Mouse (Mus musculus) gastrocnemius, adult 18-20 months (tissue): ENCODE data around the gene Mcoln1. TPM values are rescaled to one million over a fixed set of nuclear protein-coding genes. Genes with fewer than 3 reads are reported as not detected.
A peak's percentile ranks its signal among the peaks of the same experiment; 100 is the strongest.

Experiments
- DNase-seq: peaks from one replicate; pipeline ENCODE4 v3.0.0; 2021; ENCODE audit warnings: low spot score
- total RNA-seq, 2 experiments: library from RNA; stranded (reverse); gene quantifications; 2 replicates each; pipeline ENCODE4 v1.2.3; 2021

Mcoln1 gene
- total RNA-seq, 2 experiments from 2014 or later: 21.5 to 22.5 TPM

DNA sequence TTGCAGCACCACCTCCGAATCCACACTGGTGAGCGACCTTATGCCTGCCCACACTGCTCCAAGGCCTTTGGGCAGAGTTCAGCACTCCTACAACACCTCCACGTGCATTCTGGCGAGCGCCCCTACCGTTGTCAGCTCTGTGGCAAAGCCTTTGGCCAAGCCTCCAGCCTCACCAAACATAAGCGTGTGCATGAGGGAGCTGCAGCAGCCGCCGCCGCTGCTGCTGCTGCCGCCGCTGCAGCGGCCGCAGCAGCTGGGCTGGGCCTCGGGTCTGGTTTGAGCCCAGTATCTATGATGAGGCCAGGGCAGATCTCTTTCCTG is 3.9 kb upstream of the Mcoln1 start:
- DNase-seq: no peak

DNA sequence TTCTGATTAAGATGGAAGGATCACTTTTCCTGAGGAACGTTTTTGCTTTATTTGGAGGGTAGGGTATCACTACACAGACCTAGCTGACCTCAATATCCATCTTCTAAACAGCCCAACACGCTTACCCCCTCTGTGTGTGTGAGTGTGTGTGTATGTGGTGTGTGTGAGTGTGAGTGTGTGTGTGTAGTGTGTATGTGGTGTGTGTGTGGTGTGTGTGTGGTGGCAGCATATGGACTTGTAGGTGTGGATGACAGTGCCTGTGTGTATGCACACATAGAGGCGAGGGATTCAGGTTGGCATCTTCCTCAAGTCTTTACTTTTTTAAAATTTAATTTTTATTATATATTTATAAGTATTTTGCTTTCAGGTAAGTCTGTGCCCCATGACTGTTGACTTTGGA is 1.7 kb upstream of the Mcoln1 start:
- no peak for DNase-seq

DNA sequence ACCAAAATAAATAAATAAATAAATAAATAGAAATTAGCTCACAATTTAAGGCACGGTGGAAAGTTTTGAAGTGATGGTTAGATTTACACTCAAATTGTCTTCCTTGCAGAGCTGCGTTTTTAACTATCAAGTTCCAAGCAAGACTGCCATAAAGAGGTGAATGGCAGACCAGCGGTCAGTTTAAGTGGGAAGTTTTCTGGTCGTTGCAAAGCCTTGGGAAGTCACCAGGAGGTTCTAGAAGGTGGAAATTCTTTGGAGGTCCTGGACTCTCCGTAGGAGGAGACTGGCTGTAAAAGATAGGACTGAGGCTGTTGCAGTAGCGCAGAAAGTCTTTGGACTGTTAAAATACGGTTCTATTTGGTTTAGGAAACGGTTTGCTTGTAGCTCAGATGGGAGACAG is 506 bp upstream of the Mcoln1 start:
- DNase-seq: peak; percentile 17

DNA sequence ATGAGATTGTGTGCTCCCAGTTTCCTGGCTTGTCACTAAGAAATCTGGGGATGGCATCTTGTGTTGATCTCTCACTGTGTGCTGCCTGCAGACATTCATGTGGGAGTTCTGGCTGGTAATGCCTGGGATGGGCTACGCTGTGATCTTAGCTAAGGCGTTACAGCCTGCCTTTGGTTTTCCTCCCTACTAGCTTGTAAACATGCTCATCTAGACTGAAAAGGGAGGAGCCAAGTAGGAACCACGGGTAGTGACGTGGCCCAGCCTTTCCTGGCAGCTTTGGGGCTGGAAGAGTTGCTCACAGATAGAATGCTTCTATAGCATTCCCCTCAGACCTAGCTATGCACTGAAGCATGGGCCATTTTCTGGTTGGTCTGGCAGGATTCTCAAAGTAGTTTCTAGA is 2.0 kb downstream of the Mcoln1 start:
- no peak for DNase-seq

DNA sequence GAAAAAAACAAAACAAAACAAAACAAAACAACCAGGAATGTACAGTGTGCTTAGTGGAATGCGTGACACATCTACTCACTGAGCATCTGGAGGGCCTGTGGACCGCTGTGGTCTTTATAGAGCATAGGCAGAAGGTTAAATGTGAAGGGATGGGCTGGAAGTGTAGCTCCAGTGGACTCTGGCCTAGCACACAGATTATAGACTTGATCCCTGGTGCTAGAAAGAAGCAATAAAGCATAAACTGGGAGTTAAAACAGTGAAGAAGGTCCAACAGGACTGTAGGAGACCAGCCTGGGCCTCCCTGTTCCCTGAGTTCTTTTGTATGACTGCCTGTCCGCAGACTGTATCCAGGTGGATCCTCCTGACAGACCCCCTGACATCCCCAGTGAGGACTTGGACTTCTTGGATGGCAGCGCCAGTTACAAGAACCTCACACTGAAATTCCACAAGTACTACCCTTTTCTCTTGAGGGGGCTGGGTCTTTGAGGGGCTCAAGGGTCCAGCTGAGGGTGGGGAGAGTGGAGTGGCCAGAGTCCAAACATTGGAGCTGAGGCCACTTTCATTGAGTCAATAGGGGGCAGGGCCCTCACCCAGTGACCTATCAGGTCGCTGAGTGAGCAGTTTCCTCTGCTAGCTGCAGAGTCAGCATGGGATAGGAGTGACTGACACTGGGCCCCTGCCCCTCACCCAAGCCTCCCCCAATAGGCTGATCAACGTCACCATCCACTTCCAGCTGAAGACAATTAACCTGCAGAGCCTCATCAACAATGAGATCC is 7.9 kb downstream of the Mcoln1 start:
- DNase-seq: no peak

DNA sequence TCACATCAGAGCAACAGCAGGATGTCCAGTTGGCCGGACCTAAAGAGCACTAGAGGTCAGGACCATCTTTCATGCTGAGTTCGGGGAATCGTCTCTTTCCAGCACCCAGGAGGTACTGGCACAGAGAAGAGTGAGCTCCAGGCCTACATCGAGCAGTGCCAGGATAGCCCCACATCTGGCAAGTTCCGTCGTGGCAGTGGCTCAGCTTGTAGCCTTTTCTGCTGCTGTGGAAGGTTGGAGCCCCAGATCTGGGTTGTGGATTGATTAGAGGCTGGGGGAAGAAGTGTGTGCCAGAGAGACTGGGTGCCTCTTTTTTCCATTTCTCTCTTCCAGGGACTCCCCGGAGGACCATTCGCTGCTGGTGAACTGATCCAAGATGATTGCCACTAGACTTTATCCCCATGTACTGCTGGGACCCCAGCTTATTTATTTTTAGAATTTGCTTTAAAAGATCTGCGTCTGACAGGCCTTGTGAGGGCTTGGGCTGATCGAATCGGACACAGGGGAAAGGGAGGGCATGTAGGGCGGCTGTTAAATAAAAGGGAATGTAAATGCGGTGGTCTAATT is 14.5 kb downstream of the Mcoln1 start:
- no peak for DNase-seq

DNA sequence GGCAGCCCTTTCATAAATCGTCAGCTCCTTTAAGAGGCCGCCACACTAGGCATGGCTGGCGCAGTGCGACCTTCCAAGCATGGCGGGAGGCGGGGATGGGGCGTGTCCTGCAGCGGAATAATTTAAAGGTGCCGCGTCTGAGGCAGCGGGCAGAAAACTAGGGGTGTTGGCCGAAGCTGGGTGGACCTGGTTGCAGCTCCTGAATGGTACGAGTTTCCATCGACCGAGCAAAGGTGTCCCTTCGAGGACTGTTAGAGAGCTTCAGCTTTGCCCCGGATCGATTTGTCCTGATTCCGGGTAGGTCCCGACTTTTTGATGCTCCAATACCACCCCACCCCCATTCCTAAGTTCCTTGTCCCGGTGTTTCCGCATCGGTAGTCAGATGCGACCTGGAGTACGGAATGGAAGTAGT is 15.0 kb downstream of the Mcoln1 start, which contains the start of gene Pnpla6:
Gene Pnpla6 (plus strand): TSS at position 125 of the 412 bp plus-strand sequence.
- peak; percentile 90 for DNase-seq

DNA sequence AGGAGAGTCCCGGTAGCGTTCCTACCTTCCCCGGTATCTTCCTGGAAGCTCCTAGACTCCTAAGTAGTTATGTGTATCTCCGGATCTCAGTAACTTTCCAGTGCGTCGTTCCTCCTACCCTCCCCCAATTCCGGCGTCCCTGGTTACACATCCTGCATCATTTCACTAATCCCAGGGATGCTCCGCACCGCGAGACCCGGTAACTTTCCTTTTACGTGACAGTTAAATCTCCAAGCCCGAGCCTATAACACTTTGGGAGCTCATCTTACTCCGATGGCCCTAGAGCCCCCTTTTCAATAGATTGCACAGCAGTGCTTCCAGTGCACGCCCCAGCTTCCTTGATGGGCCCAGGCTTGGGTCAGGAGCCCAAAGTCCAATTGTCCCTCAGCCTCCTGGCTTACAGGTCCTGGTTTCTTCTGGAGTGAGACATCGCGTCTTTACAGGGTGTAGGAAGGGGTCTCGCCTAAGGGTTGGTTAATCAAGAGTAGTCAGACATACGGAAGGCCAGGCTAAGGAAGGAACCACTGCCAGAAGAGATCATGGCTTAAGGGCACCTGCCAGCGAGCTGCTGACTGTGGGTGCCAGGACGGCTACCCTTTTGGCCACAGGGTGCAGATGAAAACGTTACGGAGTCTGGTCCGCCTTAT is 15.6 kb downstream of the Mcoln1 start:
- DNase-seq: peak; percentile 16

DNA sequence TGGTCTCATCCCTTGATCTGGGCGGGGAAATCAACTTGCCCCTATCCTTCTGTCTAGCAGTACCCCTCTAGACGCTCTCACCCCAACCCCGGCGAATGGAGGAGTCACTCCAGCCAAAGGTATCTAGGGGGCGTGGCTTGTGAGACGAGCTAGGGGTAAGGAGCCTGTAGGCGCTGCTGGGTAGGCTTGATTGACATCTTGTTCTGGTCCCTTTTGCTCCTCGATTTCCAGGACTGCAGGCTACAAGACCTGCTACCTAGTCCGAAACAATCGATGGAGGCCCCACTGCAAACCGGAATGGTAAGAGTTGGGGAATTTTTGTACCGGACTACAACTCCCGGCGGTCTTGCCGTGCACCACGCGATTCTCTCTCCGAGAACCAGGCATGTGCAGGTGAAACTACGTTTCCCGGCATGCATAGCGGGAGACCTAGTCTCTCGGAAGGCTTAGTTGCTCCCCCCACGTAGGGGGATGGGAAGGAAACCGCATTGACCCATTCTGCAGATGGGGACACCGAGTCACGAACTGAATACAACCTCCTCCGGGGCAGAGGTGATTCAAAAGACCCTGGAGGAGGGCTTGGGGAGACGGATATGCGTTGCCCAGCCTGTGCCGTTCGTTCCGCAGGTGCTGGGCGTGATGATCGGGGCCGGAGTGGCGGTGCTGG is 16.3 kb downstream of the Mcoln1 start:
- peak; percentile 95 for DNase-seq

DNA sequence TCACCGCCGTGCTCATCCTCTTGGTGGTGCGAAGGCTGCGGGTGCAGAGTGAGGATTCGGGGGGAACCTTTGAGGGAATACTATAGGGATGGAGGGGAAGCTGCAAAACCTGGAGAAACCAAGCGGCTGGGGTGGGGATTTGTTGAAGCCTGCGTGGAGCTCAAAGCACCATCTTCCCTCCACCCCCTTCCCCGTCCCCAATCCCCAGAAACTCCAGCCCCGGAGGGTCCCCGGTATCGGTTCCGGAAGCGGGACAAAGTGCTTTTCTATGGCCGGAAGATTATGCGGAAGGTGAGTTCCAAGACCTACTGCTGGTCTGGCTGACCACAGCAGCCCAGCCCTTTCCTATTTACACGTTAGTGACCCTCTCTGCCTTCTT is 16.8 kb downstream of the Mcoln1 start:
- no peak for DNase-seq

DNA sequence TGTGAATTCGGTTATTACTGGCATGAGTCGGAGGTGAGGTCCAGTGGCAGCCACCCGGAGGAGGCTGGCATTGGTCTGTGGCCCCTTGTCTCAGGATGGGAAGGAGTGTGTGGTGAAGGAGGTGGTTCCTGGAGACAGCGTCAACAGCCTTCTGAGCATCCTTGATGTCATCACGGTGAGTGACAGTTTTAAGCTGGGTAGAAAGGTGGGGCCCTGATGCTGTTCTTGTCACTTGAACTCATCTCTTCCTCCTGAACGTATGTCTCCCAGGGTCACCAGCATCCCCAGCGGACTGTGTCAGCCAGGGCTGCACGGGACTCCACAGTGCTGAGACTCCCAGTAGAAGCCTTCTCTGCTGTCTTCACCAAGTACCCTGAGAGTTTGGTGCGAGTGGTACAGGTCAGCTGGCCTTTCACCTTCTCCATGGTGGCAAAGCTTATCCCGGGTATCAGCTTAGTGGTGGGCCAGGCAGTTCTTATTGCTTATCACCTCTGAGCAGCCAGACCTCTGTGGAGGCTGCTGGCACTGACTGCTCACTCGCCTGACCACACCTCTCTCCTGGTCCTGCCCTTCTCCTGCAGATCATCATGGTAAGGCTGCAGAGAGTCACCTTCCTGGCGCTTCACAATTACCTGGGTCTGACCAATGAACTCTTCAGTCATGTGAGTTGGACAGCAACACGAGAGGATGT is 21.9 kb downstream of the Mcoln1 start:
- no peak for DNase-seq

DNA sequence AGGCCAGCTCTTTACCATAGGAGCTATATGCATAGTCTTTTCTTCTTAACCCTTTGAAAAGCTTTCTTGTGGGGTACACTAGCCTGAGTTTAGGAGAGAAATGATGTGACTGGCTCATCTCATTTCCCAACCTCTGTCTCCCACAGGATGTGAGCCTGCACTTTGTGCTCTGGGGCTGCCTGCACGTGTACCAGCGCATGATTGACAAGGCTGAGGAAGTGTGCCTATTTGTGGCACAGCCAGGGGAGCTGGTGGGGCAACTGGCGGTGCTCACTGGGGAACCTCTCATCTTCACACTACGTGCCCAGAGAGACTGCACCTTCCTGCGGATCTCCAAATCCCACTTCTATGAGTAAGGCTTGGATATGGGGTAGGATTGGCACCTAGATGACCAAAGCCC is 30.6 kb downstream of the Mcoln1 start:
- DNase-seq: no peak

DNA sequence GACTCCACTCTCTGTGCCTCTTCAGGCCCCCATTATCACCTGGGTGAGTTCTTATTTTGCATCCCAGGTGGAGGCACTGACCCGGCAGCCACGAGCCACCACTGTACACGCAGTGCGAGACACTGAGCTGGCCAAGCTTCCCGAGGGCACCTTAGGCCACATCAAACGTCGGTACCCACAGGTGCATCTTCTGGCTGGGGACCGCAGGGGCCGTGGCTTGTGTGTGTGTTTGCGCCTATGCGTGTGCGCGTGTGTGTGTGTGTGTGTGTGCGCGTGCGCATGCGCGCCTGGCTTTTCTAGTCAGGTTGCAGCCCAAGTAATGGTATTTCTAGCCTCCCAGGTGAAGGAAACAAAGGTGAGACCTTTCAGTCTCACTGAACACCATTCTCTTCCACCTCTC is 31.7 kb downstream of the Mcoln1 start:
- DNase-seq: no peak

DNA sequence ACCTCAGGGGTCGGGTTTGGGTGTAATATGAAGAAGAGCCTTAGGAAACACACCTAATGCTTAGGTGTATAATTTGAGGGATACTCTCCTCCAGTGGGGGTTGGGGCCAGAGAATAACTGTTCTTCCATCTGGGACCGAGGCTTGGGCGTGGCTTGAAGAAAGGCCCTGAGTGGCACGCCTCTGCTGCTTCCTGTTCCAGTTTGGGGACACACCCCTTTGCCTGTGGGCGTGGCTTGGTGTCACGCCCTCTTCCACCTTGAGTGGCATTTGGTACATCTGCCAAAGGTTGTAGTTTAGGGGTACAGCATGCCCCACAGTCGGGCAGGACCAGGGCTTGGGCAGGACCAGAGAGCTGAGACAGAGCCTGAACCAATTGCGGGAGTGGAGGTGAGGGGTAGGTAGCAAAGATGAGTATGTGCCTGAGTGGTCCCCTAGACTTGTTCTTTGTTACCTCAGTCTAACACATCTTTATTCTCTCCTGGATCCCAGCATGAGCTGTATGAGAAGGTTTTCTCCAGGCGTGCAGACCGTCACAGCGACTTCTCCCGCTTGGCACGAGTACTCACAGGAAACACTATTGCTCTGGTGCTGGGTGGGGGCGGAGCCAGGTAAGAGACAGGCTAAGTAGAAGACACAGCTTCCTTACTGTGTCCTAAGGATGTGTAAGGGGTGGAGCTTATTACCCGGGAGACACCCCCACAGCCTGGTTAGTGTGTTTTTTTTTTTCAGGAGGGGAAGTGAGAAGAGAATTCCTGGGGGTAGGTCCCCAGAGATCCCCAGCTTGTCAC is 36.0 kb downstream of the Mcoln1 start:
- no peak for DNase-seq

DNA sequence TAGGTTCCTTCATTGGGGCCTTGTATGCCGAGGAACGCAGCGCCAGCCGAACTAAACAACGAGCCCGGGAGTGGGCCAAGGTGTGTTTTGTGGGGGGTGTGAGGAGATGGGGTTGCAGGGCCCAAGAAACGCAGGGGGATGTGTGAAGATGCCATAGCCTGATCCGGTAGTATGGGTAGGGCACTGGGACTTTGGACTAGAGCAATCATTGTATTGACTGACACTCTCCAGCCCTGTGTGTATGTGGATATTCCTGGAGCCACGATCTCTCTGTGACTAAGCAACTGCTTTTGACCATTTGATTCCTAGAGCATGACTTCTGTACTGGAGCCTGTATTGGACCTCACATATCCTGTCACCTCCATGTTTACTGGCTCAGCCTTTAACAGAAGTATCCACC is 36.7 kb downstream of the Mcoln1 start:
- DNase-seq: no peak

DNA sequence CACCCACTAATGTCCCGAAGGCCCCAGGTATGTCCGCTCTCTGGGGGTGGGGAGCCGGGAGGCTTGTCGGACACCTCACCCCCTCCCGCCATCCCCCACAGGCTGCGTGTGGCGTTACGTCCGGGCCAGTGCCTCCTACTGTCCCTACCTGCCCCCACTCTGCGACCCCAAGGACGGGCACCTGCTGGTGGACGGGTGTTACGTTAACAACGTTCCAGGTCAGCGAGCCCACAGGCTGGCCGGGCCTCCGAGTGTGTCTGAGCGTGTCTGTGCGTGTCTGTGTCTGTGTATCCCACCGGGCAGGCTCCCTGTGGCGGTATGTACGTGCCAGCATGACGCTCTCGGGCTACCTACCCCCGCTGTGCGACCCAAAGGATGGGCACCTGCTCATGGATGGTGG is 37.4 kb downstream of the Mcoln1 start:
- DNase-seq: no peak

DNA sequence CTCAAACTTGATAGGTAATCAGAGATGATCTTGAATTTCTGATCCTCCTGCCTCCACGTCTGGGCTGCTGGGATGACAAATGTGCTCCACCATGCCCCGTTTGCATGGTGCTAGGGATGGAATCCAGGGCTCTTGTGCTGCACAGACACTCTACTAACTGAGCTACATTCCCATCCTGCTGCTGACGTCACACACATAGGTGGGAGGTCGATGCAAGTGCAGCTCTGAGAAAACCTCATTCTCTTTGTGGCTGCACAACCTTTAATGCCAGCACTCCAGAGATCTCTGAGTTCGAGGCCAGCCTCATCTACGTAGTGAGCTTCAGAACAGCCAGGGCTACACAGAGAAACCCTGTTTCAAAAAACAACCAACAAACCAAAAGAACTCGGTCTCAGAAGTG is 38.9 kb downstream of the Mcoln1 start:
- DNase-seq: no peak

DNA sequence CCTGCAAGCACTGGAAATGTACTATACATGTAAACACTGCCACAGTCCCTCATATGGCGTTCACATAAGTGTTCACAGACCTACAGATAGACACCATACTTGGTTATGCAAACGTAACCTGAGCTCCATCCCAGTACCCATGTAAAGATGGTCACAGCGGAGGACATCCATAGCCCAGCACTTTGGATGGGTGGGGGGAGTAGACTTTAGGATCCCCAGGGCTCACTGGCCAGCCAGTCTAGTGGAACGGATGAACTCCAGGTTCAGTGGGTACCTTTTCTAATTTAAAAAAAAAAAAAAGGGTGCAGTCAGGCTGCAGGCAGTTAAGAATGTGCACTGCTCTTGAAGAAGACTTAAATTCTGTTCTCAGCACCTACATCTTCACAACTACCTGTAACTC is 39.8 kb downstream of the Mcoln1 start:
- DNase-seq: no peak

DNA sequence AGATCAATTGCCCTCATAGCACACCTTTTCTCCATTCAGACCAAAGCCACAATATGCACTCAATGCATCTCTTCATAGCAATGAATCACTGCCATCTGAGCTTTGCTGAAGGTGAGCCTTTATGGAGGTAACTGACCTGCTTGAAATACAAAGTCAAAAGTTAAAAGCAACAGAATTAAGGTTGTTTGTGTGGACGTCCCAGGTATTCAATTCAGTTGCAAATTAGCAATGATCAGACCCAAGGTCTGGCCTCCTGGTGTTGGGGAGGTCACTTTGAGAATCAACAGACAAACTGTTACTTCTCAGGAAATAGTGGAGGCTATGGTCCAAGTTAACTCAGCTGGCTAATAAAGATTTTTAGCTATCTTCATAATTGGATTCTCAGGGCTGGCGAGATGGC is 46.3 kb downstream of the Mcoln1 start:
- DNase-seq: no peak

DNA sequence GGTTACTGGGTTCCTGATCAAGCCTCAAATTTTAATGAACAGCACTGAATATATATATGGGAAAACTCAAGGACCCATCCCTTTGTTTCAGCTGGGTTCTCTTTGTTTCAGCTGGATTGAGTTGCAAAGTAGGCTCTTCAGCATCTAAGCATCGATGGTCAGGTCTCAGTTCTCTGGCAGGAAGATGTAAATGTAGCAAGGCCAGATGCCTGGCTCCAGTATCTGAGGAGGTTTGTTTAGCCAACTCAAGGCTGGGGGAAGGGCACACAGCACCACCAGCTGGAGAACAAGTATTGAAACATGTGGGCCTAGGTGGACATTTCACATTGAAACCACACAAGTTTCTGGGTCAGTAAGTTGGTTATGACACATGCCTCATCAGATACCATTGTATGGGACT is 52.0 kb downstream of the Mcoln1 start:
- DNase-seq: no peak

DNA sequence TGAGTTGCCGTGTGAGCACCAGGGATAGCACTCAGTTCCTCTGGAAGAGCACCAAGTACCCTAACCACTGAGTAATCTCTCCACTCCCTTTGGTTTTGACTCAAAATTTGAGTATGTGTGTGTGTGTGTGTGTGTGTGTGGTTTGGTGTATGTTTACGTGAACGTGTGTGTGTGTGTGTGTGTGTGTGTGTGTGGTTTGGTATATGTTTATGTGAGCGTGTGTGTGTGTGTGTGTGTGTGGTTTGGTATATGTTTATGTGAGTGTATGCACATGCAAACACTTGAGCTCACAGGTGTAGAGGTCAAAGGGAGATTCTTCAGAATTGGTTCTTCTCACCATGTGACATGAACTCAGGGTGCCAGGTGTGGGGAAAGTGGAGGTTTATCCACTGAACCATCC is 55.9 kb downstream of the Mcoln1 start:
- DNase-seq: no peak
